Mouse (Mus musculus): ENCODE results near the gene Vmn1r228. TPM values are rescaled to one million over a fixed set of nuclear protein-coding genes. Genes with fewer than 3 reads are reported as not detected.

Gene Vmn1r228
- total RNA-seq (2015; ENCODE audit: low replicate concordance): not detected in 2 replicates
- 0.14 TPM in 1 of 2 replicates, not detected in the other for total RNA-seq (2017; ENCODE audit: low replicate concordance)

DNA sequence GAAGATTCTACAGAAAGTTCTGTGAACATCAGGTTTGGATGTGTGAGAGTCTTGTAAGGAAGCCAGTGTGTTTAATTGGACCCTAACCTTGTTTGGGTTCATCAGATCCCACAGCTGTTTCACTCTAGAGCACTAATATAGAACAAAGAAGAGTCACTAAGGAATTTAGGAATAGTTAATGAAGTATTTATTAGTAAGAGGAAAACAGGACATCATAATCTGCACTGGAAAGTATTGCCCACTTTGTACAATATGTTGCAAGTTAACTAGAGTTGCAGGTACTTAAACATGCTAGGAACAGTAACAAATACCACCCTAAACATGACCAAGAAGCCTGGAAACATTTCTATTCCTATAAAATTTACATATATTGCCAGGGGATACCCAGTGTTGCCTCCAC, at the start of gene Vmn1r228:
Gene Vmn1r228, minus strand, starts transcription at position 101 of the 400 bp plus-strand sequence.
- ATAC-seq (replicated peaks; ENCODE audit: low FRiP score, poor library complexity, severe bottlenecking): no peak

DNA sequence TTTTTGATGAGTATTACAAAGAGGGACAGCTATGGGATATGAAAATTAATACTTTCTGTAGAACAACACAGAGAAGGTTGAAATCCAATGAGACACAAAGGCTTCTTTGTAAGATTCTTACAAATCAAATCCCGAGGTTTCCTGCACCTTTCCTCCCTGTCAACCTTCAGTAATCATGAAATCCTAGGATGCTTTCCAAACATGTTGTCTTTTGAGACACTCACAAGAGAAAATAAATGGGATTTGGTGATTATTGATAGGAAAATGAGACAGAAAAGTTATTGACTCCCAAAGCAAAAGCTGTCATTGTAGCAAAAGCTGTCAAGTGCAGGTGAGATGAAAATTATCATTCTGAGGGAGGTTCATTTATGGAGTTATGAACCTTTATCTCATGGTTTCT, 25.3 kb upstream of the Vmn1r228 start, which contains the start of gene Vmn1r229:
Gene Vmn1r229, plus strand, starts transcription at position 301 of the 400 bp plus-strand sequence.
- ATAC-seq (replicated peaks; ENCODE audit: low FRiP score, poor library complexity, severe bottlenecking): no peak

DNA sequence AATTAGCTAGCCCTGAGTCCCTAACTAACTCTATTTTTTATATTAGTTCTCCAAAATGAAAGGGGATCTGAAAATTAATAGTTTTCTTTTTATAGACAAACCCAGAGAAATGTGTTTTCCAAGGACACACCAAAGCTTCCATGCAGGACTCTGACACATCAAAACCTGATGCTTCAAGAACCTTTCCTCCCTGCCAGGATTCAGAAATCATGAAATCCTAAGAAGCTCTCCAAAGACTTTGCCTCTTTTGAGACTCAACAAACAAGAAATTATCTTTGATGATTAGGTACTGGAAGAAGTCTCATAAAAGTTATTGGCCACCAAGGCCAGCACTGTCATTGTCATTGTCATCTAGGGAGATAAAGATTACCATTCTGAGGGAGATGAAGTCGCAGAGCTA, 56.4 kb downstream of the Vmn1r228 start, which contains the start of gene Vmn1r227:
Gene Vmn1r227, plus strand, starts transcription at position 301 of the 400 bp plus-strand sequence.
- no peak for ATAC-seq (replicated peaks; ENCODE audit: low FRiP score, poor library complexity, severe bottlenecking)

Other genes starting within 250 kb of the Vmn1r228 start
- not detected in 2 replicates for gene Vmn2r109, start 221.4 kb downstream of the Vmn1r228 start, total RNA-seq (2015; ENCODE audit: low replicate concordance)
- not detected in 2 replicates for gene Vmn2r109, start 221.4 kb downstream of the Vmn1r228 start, total RNA-seq (2017; ENCODE audit: low replicate concordance)
- gene Vmn2r110, start 189.7 kb downstream of the Vmn1r228 start, total RNA-seq (2015; ENCODE audit: low replicate concordance): not detected in 2 replicates
- not detected in 2 replicates for gene Vmn2r110, start 189.7 kb downstream of the Vmn1r228 start, total RNA-seq (2017; ENCODE audit: low replicate concordance)
- not detected in 2 replicates for gene Fpr-rs3, start 161.3 kb downstream of the Vmn1r228 start, total RNA-seq (2015; ENCODE audit: low replicate concordance)
- gene Fpr-rs3, start 161.3 kb downstream of the Vmn1r228 start, total RNA-seq (2017; ENCODE audit: low replicate concordance): not detected in 2 replicates
- not detected in 2 replicates for gene Vmn1r226, start 103.3 kb downstream of the Vmn1r228 start, total RNA-seq (2015; ENCODE audit: low replicate concordance)
- not detected in 2 replicates for gene Vmn1r226, start 103.3 kb downstream of the Vmn1r228 start, total RNA-seq (2017; ENCODE audit: low replicate concordance)
- not detected in 2 replicates for gene Vmn1r227, start 56.3 kb downstream of the Vmn1r228 start, total RNA-seq (2015; ENCODE audit: low replicate concordance)
- not detected in 2 replicates for gene Vmn1r227, start 56.3 kb downstream of the Vmn1r228 start, total RNA-seq (2017; ENCODE audit: low replicate concordance)
- not detected in 2 replicates for gene Vmn1r229, start 25.4 kb upstream of the Vmn1r228 start, total RNA-seq (2015; ENCODE audit: low replicate concordance)
- gene Vmn1r229, start 25.4 kb upstream of the Vmn1r228 start, total RNA-seq (2017; ENCODE audit: low replicate concordance): 0.28 TPM in 1 of 2 replicates, not detected in the other
- gene Vmn1r230, start 54.3 kb upstream of the Vmn1r228 start, total RNA-seq (2015; ENCODE audit: low replicate concordance): not detected in 2 replicates
- not detected in 2 replicates for gene Vmn1r230, start 54.3 kb upstream of the Vmn1r228 start, total RNA-seq (2017; ENCODE audit: low replicate concordance)
- gene Vmn1r231, start 118.9 kb upstream of the Vmn1r228 start, total RNA-seq (2015; ENCODE audit: low replicate concordance): not detected in 2 replicates
- gene Vmn1r231, start 118.9 kb upstream of the Vmn1r228 start, total RNA-seq (2017; ENCODE audit: low replicate concordance): 2.5 TPM in 1 of 2 replicates, not detected in the other
- not detected in 2 replicates for gene Vmn1r232, start 133.6 kb upstream of the Vmn1r228 start, total RNA-seq (2015; ENCODE audit: low replicate concordance)
- not detected in 2 replicates for gene Vmn1r232, start 133.6 kb upstream of the Vmn1r228 start, total RNA-seq (2017; ENCODE audit: low replicate concordance)
- 126 and 128 TPM in 2 replicates for gene Ppp2r1a, start 159.2 kb upstream of the Vmn1r228 start, total RNA-seq (2015; ENCODE audit: low replicate concordance)
- gene Ppp2r1a, start 159.2 kb upstream of the Vmn1r228 start, total RNA-seq (2017; ENCODE audit: low replicate concordance): 26.9 and 54.6 TPM in 2 replicates
- gene Vmn1r233, start 210.3 kb upstream of the Vmn1r228 start, total RNA-seq (2015; ENCODE audit: low replicate concordance): not detected in 2 replicates
- 0.34 TPM in 1 of 2 replicates, not detected in the other for gene Vmn1r233, start 210.3 kb upstream of the Vmn1r228 start, total RNA-seq (2017; ENCODE audit: low replicate concordance)
- gene Zfp160, start 222.7 kb upstream of the Vmn1r228 start, total RNA-seq (2015; ENCODE audit: low replicate concordance): 4.6 and 5.9 TPM in 2 replicates
- 3.6 and 3.9 TPM in 2 replicates for gene Zfp160, start 222.7 kb upstream of the Vmn1r228 start, total RNA-seq (2017; ENCODE audit: low replicate concordance)

Measured in erythroblast, adult 5-6 weeks (primary cell).